Mouse (Mus musculus): ENCODE measurements around the gene Plb1. TPM values are rescaled to one million over a fixed set of nuclear protein-coding genes. Genes with fewer than 3 reads are reported as not detected.

The Plb1 gene
- polyA plus RNA-seq, 1 experiment from 2014 or later = not detected

DNA sequence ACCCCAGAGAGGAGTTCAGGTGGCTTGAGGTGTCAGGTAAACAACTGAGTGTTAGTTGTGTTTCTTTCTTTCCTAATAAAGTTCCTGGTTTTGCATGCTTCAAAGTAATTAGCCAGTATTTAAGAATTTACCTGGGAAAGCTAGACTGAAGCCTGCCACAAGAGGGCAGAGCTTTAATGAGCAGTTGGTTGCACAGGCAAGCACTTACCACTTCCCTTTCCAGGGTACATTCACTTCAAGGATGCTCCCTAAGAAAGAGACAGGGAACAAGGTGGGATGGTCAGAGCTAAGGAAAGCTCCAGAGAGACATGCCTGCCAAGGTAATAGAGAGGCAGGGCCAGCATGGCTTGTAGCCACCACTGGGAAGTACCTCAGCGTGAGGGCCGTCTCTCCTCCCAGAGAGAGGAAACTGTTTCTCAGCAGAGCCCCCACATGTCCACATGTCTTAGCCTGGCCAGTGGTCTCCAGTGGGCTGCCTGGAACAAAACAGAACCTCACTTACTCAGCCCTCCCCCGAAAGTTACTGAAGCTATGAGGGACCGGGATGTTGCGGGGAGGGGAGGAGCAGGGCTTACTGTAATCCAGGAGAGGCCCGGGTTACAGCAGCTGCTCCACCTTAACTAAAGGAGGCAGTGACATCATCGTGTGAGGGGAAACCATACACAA is 89.8 kb downstream of the Plb1 start:
- Histone ChIP-seq H3K9me3 (ENCODE audit: control insufficient read depth, low read length) (no peaks in the 10 kb centered on the region), H3K27me3 (ENCODE audit: control insufficient read depth, insufficient read depth, low read length) (no peaks in the 10 kb centered on the region), H3K9ac (replicated peaks; ENCODE audit: low read length) (no peak overlapping the region), H3K36me3 (ENCODE audit: control insufficient read depth, insufficient read depth, low read length) (no peaks in the 10 kb centered on the region), H3K27ac (replicated peaks; ENCODE audit: low read depth, low read length) (no peak overlapping the region), H3K4me2 (ENCODE audit: low read length) (no peak overlapping the region), H3K4me1 (ENCODE audit: control insufficient read depth, insufficient read depth, low read length) (no peaks in the 10 kb centered on the region), H3K4me3 (replicated peaks; ENCODE audit: low read depth, low read length) (no peak overlapping the region)
- 56% methylated on average over 7 of the region's 7 CpGs for WGBS
- ATAC-seq (ENCODE audit: low FRiP score, low TSS enrichment) (no peak), DNase-seq (peak; percentile 79)

DNA sequence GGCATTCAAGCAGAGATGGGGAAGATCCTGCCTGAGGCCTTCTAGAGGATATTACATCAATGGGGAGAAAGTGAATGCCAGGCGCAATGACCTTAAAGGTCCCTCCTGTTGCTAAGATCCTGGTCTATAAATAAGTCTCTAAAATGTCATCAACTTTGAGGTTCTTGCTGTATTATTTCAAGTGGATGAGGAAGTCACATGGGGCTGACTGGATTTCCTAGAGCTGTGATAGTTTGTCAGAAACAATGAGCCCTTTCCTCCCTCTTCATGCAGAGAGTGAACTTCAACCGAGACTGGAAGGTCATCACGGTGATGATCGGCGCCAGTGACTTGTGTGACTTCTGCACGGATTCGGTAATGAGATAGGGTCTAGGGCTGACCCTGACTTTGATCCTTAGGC is 95.6 kb downstream of the Plb1 start:
- 92% methylated on average over 7 of the region's 7 CpGs for WGBS
- H3K9ac ChIP-seq (replicated peaks; ENCODE audit: low read length) = no peak overlapping the region
- no peak overlapping the region for H3K27ac ChIP-seq (replicated peaks; ENCODE audit: low read depth, low read length)
- DNase-seq (no peak), ATAC-seq (ENCODE audit: low FRiP score, low TSS enrichment) (no peak)
- H3K4me3 ChIP-seq (replicated peaks; ENCODE audit: low read depth, low read length) = no peak overlapping the region
- H3K36me3 ChIP-seq (ENCODE audit: control insufficient read depth, insufficient read depth, low read length) = no peaks in the 10 kb centered on the region
- no peak overlapping the region for H3K4me2 ChIP-seq (ENCODE audit: low read length)
- no peaks in the 10 kb centered on the region for H3K9me3 ChIP-seq (ENCODE audit: control insufficient read depth, low read length)
- no peaks in the 10 kb centered on the region for H3K4me1 ChIP-seq (ENCODE audit: control insufficient read depth, insufficient read depth, low read length)
- no peaks in the 10 kb centered on the region for H3K27me3 ChIP-seq (ENCODE audit: control insufficient read depth, insufficient read depth, low read length)

DNA sequence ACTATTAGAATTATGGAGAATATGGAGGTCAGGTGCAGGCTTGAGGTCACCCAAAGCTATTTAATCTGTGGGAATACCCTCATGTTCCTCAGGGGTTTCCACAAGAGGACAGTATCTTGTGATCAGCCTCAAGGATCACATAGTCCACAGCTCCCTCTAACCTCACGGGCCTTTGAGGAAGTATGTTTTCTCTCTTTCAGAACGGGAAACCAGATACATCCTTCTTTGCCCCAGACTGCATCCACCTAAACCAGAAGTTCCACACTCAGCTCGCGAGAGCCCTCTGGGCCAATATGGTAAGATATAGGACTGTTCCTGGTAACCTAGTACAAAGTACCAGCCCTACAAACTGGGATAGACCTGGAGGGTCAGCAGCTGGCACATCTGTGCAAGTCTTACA is 100.1 kb downstream of the Plb1 start:
- 92% methylated on average over 4 of the region's 4 CpGs for WGBS
- Histone ChIP-seq H3K36me3 (ENCODE audit: control insufficient read depth, insufficient read depth, low read length) (no peaks in the 10 kb centered on the region), H3K9me3 (ENCODE audit: control insufficient read depth, low read length) (no peaks in the 10 kb centered on the region), H3K9ac (replicated peaks; ENCODE audit: low read length) (no peak overlapping the region), H3K27me3 (ENCODE audit: control insufficient read depth, insufficient read depth, low read length) (no peaks in the 10 kb centered on the region), H3K4me2 (ENCODE audit: low read length) (no peak overlapping the region), H3K27ac (replicated peaks; ENCODE audit: low read depth, low read length) (no peak overlapping the region), H3K4me3 (replicated peaks; ENCODE audit: low read depth, low read length) (no peak overlapping the region), H3K4me1 (ENCODE audit: control insufficient read depth, insufficient read depth, low read length) (no peaks in the 10 kb centered on the region)
- ATAC-seq (ENCODE audit: low FRiP score, low TSS enrichment) (no peak), DNase-seq (no peak)

DNA sequence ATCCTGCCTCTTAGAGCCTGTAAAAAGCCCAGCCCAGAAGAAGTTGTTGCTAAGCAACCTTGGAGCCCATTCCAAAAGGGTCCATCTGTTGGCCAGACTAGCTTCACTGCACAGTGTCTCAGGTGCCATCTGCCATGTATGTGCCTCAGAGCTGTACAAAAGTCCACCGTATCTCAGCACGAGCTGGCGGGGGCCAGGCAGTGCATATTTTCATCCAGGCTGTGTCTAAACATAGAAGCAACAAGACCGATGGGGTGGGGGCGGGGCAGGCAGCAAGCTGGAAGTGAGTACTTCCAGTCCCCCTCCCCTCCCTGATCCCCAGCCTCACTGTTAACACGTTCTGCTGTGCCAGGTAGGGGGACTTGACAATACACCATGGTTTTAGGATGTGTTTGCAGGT is 102.7 kb downstream of the Plb1 start:
- Histone ChIP-seq H3K27me3 (ENCODE audit: control insufficient read depth, insufficient read depth, low read length) (no peaks in the 10 kb centered on the region), H3K4me1 (ENCODE audit: control insufficient read depth, insufficient read depth, low read length) (no peaks in the 10 kb centered on the region), H3K4me2 (ENCODE audit: low read length) (no peak overlapping the region), H3K36me3 (ENCODE audit: control insufficient read depth, insufficient read depth, low read length) (no peaks in the 10 kb centered on the region), H3K27ac (replicated peaks; ENCODE audit: low read depth, low read length) (no peak overlapping the region), H3K4me3 (replicated peaks; ENCODE audit: low read depth, low read length) (no peak overlapping the region), H3K9me3 (ENCODE audit: control insufficient read depth, low read length) (no peaks in the 10 kb centered on the region), H3K9ac (replicated peaks; ENCODE audit: low read length) (no peak overlapping the region)
- DNase-seq (peak; percentile 53), ATAC-seq (ENCODE audit: low FRiP score, low TSS enrichment) (peak; percentile 40)
- WGBS = 44% methylated on average over 6 of the region's 6 CpGs

DNA sequence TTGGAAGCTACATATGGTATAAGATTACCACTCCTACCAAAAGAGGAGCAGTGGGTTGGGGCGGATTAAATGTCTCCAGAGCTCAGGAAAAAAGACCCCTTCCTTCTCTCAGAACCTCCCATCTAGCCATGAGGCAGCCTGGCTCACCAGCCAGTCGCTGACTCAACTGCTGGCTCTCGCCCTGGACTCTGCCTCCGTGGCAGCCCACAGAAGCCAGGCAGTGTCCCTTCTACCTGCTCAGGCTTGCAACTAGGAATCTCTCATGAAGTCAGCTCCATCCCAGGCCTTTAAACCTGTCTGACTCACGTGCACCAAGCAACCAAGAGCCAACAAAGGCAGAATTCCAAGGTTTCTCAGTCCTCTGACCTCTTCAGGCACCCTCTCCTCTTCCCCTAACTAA is 103.6 kb downstream of the Plb1 start:
- ATAC-seq (ENCODE audit: low FRiP score, low TSS enrichment) = no peak
- no peaks in the 10 kb centered on the region for H3K36me3 ChIP-seq (ENCODE audit: control insufficient read depth, insufficient read depth, low read length)
- DNase-seq = no peak
- no peak overlapping the region for H3K9ac ChIP-seq (replicated peaks; ENCODE audit: low read length)
- H3K27ac ChIP-seq (replicated peaks; ENCODE audit: low read depth, low read length) = no peak overlapping the region
- WGBS = 73% methylated on average over 5 of the region's 5 CpGs
- no peaks in the 10 kb centered on the region for H3K27me3 ChIP-seq (ENCODE audit: control insufficient read depth, insufficient read depth, low read length)
- no peaks in the 10 kb centered on the region for H3K4me1 ChIP-seq (ENCODE audit: control insufficient read depth, insufficient read depth, low read length)
- no peak overlapping the region for H3K4me3 ChIP-seq (replicated peaks; ENCODE audit: low read depth, low read length)
- H3K4me2 ChIP-seq (ENCODE audit: low read length) = no peak overlapping the region
- H3K9me3 ChIP-seq (ENCODE audit: control insufficient read depth, low read length) = no peaks in the 10 kb centered on the region

DNA sequence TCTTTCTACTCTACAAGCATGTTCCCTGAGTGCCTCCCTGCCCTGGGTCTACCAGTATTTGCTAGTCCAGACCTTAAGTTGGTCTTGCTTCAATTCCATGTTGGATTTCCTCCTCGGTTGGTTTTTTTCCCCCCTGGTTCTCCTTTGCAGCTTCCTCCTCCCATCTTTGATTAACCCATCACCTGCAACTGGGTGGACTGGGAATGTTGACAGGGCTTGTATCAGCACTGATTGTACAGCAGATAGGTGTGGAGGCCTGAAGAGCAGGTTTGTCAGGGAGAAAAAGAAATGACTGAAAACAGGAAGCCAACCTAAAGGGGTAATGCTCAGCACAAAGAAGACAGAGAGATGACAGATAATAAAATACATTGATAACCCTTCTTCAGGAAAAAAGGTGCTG is 104.8 kb downstream of the Plb1 start:
- Histone ChIP-seq H3K4me2 (ENCODE audit: low read length) (no peak overlapping the region), H3K4me1 (ENCODE audit: control insufficient read depth, insufficient read depth, low read length) (no peaks in the 10 kb centered on the region), H3K4me3 (replicated peaks; ENCODE audit: low read depth, low read length) (no peak overlapping the region), H3K27me3 (ENCODE audit: control insufficient read depth, insufficient read depth, low read length) (no peaks in the 10 kb centered on the region), H3K27ac (replicated peaks; ENCODE audit: low read depth, low read length) (no peak overlapping the region), H3K9ac (replicated peaks; ENCODE audit: low read length) (no peak overlapping the region), H3K36me3 (ENCODE audit: control insufficient read depth, insufficient read depth, low read length) (no peaks in the 10 kb centered on the region), H3K9me3 (ENCODE audit: control insufficient read depth, low read length) (no peaks in the 10 kb centered on the region)
- 84% methylated on average over 1 of the region's 1 CpGs for WGBS
- no peak for ATAC-seq (ENCODE audit: low FRiP score, low TSS enrichment)
- DNase-seq = no peak

DNA sequence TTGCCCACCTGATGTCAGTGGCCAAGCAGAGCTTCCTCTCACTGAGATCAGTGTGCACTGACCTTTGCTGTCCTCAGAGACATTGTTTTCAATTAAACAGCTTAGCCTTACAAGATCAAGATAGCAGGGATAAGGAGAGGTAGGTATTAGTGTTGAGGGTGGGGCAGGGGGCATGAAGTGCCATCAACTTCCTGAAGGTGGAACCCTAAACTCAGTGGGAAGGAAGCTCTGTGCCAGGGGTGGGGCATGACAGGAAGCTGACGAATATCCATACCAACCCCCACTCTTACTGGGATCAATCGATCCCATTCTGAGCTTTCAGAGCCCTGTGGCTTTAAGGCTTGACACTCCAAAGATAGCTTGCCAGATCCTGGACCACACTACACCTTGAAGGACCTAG is 105.8 kb downstream of the Plb1 start:
- no peaks in the 10 kb centered on the region for H3K4me1 ChIP-seq (ENCODE audit: control insufficient read depth, insufficient read depth, low read length)
- H3K9me3 ChIP-seq (ENCODE audit: control insufficient read depth, low read length) = no peaks in the 10 kb centered on the region
- no peaks in the 10 kb centered on the region for H3K36me3 ChIP-seq (ENCODE audit: control insufficient read depth, insufficient read depth, low read length)
- WGBS = 78% methylated on average over 2 of the region's 2 CpGs
- no peak overlapping the region for H3K27ac ChIP-seq (replicated peaks; ENCODE audit: low read depth, low read length)
- H3K4me2 ChIP-seq (ENCODE audit: low read length) = no peak overlapping the region
- DNase-seq = no peak
- ATAC-seq (ENCODE audit: low FRiP score, low TSS enrichment) = no peak
- H3K9ac ChIP-seq (replicated peaks; ENCODE audit: low read length) = no peak overlapping the region
- H3K27me3 ChIP-seq (ENCODE audit: control insufficient read depth, insufficient read depth, low read length) = no peaks in the 10 kb centered on the region
- no peak overlapping the region for H3K4me3 ChIP-seq (replicated peaks; ENCODE audit: low read depth, low read length)

DNA sequence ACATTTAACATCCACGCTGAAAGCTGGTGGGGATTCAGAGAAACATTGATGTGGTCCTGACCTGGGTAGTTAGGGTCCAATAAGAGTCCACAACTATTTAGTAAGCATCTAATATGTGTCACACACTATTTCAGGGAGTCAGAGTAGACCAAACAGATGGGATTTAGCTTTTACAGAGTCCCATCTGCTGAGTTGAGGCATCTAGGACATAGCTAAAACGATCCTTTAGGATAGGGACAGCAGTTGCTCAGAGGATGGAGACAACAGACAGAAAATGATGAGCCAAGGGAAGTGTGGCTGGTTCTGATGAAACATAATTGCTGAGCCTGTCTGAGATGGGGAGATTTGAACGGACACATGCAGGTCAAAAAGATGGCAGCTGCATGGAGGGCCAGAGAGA is 106.3 kb downstream of the Plb1 start:
- H3K9me3 ChIP-seq (ENCODE audit: control insufficient read depth, low read length) = no peaks in the 10 kb centered on the region
- DNase-seq = no peak
- no peak overlapping the region for H3K4me3 ChIP-seq (replicated peaks; ENCODE audit: low read depth, low read length)
- H3K36me3 ChIP-seq (ENCODE audit: control insufficient read depth, insufficient read depth, low read length) = no peaks in the 10 kb centered on the region
- no peaks in the 10 kb centered on the region for H3K4me1 ChIP-seq (ENCODE audit: control insufficient read depth, insufficient read depth, low read length)
- H3K9ac ChIP-seq (replicated peaks; ENCODE audit: low read length) = no peak overlapping the region
- no peak for ATAC-seq (ENCODE audit: low FRiP score, low TSS enrichment)
- H3K27me3 ChIP-seq (ENCODE audit: control insufficient read depth, insufficient read depth, low read length) = no peaks in the 10 kb centered on the region
- H3K27ac ChIP-seq (replicated peaks; ENCODE audit: low read depth, low read length) = no peak overlapping the region
- no peak overlapping the region for H3K4me2 ChIP-seq (ENCODE audit: low read length)
- 85% methylated on average over 3 of the region's 3 CpGs for WGBS

DNA sequence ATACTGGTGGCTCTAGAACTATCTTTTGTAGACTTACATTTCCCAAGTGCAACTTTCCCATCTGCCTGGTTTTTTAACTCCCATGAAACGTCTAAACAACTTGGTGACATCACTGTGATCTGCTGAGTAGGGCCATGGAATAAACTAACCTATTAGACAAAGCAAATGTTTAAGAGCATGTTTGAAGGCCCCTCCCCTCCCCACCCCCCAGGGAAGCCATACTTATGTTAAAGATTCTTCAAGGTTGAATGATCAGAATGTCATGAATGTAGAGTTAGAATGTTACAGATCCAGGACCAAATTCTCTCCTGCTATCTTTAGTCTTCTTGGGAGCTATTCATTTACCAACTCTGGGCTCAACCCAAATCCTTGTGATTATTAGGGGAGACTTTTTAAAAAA is 107.7 kb downstream of the Plb1 start:
- no peak overlapping the region for H3K27ac ChIP-seq (replicated peaks; ENCODE audit: low read depth, low read length)
- H3K4me3 ChIP-seq (replicated peaks; ENCODE audit: low read depth, low read length) = no peak overlapping the region
- no peaks in the 10 kb centered on the region for H3K36me3 ChIP-seq (ENCODE audit: control insufficient read depth, insufficient read depth, low read length)
- H3K4me2 ChIP-seq (ENCODE audit: low read length) = no peak overlapping the region
- no peaks in the 10 kb centered on the region for H3K4me1 ChIP-seq (ENCODE audit: control insufficient read depth, insufficient read depth, low read length)
- WGBS = 63% methylated on average over 1 of the region's 1 CpGs
- no peak overlapping the region for H3K9ac ChIP-seq (replicated peaks; ENCODE audit: low read length)
- no peaks in the 10 kb centered on the region for H3K9me3 ChIP-seq (ENCODE audit: control insufficient read depth, low read length)
- no peak for DNase-seq
- H3K27me3 ChIP-seq (ENCODE audit: control insufficient read depth, insufficient read depth, low read length) = no peaks in the 10 kb centered on the region
- ATAC-seq (ENCODE audit: low FRiP score, low TSS enrichment) = no peak

All from midbrain, embryonic 14.5 days (tissue).